Mouse (Mus musculus): ENCODE results near the gene Rbfox1.

DNA sequence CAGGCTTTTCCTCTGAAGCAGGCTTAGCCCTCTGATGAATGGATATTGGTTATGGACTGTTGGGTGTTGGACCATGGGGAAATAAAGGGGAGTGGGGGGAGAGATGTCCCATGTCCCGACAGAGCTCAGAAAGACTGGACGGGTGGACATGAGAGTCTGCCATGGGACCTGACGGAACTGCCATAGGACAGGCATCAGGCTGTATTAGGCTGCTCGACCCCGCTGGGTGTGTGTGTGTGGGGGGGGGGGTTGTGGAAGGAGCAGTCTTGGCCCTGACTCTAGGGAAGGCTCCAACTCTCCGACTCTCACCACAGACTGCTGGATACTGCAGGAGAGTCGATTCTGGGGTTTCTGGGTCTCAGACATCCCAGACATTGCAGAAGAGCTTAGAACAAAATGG, 147.4 kb downstream of the Rbfox1 start:
- TF ChIP-seq POLR2A (IDR thresholded peaks at IDR 0.05; ENCODE audit: insufficient read depth, low read length), result no peak
- no peak for TF ChIP-seq EP300 (IDR thresholded peaks at IDR 0.05; ENCODE audit: insufficient read depth, low read depth, low read length)
- TF ChIP-seq CTCF (IDR thresholded peaks at IDR 0.05; ENCODE audit: low read depth, low read length), result no peak
